Mouse (Mus musculus): ENCODE data around the gene Ddx5.
A peak's percentile ranks its signal among the peaks of the same experiment; 100 is the strongest.
"Not testable (repeated sequence)": the region's sequence is repeated elsewhere in the genome, so short reads cannot be mapped to it uniquely, and the experiment has no call there.

Gene Ddx5

DNA sequence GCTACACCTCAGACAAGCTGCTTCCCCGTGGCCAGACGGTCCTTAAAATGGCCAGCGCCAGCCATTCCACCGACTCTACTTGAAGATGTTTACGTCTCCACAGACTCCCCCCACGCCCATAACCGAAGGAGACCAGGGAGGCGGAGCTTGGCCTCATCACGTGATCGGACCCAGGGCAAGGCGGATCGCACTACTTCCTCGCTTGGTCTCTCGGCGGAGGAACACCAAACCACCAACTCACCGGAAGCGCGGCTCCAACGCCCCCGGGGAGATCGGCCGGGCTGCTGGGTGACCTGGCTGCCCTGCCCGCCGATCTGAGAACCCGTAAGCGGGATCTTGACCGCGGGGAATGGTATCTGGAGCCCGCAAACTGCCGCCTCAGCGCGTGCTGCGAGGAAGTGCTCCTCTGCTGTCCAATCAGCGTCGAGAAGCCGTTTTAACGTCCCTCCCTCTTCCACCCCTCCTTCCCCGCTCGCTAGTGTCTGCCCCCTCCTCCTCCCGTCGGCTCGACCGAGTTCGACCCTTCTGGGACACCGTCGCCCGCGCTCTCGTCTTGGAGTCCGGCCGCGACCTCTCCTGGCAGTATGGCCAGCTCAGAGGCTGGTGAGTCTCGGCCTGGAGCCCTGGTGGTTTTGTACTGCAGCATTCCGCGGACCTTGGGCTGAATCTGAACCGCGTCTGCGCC is at the start of gene Ddx5, which contains the start of gene Cep95:
Gene Ddx5 (minus strand): TSS at position 411 of the 685 bp plus-strand sequence.
Gene Cep95 (plus strand): TSS at position 478 of the 685 bp plus-strand sequence.
- peak; percentile 84 for DNase-seq (ENCODE audit: low spot score)

DNA sequence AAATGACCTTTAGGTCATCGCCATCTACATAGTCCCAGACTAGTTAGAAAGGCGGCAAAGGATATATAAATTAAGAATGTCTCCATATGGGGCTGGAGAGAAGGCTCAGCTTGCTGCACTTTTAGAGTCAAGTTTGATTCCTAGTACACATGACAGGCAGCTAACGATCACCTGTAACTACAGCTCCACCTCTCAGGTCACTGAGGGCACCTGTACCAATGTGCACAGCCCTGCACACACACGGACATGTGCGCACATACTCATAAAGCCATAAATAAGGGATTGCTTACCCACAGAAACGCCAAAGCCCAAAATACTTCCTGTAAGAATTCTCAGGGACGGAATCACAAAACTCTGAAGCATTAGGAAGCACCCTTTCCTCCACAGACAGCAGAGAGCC is 39.1 kb upstream of the Ddx5 start:
- DNase-seq (ENCODE audit: low spot score): no peak

DNA sequence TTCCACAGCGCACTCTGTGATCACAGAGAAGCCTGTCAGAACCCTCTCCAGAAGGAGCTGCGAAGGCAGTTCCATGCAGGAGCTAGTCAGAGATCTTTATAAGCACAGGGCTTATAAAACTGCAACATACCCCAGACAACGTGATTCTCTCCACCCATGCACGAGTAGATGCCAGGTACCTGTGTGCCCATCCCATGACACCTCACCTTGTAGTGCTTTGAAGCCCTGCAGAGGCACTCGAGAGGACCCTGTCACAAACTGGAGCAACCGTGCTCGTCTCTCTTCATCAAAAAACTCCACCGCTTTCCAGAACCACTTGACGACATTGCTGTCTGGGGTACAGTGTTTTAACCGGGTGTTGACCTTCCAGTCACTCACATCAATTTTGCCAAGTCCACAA is 35.4 kb upstream of the Ddx5 start:
- no peak for DNase-seq (ENCODE audit: low spot score)

DNA sequence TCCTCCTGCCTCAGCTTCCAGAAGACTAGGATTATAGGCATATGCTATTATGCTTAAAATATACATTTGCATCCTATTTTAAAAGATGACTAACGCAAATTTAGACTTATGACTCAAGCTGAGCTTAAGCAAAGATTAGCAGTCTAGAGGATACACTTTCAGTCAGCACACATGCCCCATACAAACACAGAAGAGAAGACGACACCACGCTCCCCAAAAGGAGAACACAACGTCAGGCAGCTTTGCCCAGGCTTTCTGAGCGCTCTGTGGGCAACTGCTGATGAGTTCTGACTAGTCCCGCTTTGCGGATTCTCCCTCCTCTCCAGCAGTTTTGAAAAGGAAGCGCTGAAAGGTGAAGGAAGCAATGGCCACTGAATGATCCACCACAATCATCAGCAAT is 34.8 kb upstream of the Ddx5 start:
- no peak for DNase-seq (ENCODE audit: low spot score)

DNA sequence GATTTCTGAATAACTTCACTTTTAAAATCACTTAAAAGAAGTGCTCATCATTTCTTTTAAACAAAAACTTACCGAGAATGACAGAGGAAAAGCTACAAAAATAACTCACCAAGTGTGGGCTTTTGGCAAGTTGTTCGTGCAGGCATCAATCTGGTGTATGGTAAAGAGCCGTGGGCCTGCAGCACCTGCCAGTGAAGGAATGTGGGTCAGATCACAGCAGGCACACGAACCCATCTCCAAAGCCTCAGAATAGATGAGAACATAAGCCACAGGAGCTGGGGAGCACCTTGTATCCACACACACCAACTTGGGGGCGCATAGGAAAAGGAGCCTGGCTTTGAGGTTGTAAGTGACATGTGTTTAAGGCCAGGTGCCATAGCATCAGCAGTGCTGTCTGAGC is 33.9 kb upstream of the Ddx5 start:
- no peak for DNase-seq (ENCODE audit: low spot score)

DNA sequence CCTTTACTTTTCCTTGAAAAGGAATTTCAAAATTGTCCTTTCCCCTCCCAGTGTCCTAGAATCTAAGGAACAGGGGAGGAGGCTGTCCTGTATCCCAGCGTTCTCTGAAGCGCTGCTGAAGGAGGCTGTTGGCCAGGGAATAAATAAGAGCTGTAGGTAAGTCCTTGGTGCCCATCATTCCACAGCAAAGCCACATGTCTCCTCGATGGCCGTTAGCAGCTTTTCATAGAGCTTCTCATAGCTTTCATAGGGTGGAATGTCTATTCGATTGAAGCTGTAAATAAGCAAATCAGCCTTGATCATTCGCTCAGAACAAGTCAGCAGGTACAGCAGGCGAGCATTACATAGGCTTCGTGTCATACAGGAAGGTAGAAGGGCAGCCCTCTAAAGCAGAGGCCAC is 33.5 kb upstream of the Ddx5 start:
- no peak for DNase-seq (ENCODE audit: low spot score)

GRCm38 (mm10) chr11:106821397-106821796 is 32.4 kb upstream of the Ddx5 start:
- DNase-seq (ENCODE audit: low spot score): no peak

DNA sequence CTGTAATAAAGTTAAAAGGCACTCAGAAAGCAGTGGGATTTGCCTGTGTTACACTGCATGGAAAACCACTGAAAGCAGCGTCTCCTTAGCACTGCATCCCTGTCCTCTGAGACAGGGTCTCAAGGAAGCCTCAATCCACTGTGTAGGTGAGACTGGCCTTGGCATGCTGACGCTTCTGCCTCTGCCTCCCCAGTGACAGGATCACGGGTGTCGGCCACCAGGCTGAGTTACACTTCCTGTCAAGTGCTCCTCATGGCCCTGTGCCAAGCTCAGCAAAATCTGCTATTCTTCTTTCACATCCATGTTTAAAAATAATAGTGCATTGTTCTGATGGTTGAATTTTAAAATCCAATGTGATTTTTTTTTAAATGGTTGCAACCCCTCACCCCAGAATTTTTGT is 32.0 kb upstream of the Ddx5 start:
- DNase-seq (ENCODE audit: low spot score): no peak

- no peak for DNase-seq (ENCODE audit: low spot score)
These were observed 31.3 kb upstream of the Ddx5 start for GRCm38 (mm10) chr11:106820252-106820651.

GRCm38 (mm10) chr11:106819595-106819994 is 30.6 kb upstream of the Ddx5 start:
- DNase-seq (ENCODE audit: low spot score): no peak

- DNase-seq (ENCODE audit: low spot score): no peak
These were observed 29.4 kb upstream of the Ddx5 start for GRCm38 (mm10) chr11:106818341-106818740.

DNA sequence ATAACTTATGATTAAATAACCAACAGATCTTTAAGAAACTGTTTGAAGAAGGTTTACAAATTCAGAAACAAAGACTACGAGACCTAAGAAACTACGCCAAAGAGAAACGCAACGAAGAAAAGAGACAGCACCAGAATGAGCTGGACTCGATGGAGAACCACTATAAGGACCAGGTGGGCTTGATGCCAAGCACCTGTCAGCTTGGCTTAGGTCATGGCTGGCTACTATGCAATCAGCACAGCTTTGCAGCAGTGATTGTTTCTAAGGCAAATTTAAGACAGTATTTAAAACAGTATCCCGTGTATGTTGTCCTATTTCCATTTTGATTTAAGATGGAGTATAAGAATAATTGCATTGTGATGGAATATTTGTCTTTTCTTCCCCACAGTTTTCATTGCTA is 28.8 kb upstream of the Ddx5 start:
- no peak for DNase-seq (ENCODE audit: low spot score)

DNA sequence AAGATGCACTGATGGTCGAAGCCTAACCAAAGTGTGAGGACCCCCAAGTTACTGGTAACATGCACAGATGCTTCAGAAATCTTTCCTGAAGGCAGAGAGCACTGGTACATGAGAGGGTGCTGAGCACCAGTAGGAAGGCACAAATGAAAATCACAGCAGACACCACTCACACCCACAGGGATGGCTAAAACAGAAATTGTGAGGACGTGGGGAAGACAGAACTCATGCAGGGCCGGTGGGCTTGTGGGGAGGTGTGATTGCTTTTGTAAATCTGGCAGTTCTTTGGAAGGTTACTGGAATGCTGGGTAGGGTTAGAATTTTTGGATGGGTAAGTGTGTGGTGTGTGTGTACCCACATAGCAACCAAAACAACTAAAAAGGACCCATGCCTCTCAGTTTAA is 28.2 kb upstream of the Ddx5 start:
- DNase-seq (ENCODE audit: low spot score): no peak

- DNase-seq (ENCODE audit: low spot score): no peak
These were observed 27.3 kb upstream of the Ddx5 start for GRCm38 (mm10) chr11:106816316-106816715.

DNA sequence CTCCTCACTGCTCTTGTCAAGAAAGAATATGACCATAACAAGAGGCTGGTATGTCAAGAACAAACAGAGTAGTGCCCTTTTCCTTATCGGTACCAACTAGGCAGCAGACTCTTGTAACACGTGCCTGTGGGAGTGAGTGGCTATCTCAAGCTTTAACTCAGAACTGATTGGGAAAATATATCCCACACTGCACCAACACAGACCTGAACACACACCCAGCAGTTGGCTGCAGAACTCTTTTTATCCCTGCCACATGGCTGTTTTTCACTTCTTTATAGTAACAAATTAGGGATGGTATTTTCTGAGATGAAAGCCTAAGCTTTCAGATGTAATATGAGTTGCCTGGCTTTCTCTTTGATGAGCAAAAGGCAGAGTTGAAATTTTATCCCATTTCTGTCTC is 26.8 kb upstream of the Ddx5 start:
- DNase-seq (ENCODE audit: low spot score): no peak

DNA sequence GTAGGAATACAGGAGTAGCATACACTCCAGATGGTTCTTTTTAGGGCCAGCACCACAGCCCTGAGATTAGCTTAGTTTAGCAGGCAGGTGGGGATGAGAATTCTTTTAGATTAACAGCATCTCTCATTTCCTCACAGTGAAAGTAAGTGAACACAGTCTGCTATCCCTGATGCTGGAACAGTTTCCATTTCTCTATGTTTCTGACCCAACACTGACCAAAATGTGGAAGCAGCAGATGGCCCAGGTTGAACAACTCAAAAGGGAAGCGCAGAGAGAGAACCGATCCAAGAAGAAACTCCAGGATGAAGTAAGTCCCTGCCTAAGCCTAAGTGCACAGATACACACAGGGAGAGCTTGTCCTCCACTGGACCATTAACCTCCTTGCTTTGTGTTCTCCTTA is 26.3 kb upstream of the Ddx5 start:
- no peak for DNase-seq (ENCODE audit: low spot score)

GRCm38 (mm10) chr11:106814601-106815320 is 25.8 kb upstream of the Ddx5 start:
- no peak for DNase-seq (ENCODE audit: low spot score)

DNA sequence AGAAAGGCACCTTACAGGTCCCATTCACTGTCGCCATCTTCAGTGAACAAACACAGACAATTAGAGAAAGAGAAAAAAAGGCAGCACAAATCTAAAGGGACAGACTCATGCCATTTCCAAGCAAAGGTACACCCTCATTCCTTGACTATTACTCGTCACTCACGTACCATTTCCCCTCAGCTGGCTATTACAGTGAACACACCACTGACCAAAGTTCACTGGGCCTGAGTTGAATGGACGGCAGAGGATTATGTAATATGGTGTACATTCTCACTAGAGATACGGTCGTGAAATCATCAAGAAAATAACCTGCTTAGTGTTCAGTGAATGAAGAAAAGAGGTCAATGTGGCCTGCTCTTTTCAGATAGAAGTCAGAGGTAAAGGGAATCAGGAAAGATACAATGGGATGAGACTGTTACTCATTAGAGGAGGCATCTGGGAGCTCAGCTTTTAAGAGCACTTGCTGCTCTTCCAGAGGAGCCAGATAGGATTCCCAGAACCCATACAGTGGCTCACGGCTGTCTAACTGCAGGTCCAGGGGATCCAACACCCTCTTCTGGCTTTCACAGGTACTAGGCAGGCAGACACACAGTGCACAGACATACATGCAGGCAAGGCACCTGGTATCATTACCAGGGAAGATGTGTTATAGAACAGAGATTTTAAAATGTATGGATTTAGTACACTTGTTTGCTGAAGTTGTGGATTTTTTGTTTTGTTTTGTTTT is 23.6 kb upstream of the Ddx5 start:
- no peak for DNase-seq (ENCODE audit: low spot score)

DNA sequence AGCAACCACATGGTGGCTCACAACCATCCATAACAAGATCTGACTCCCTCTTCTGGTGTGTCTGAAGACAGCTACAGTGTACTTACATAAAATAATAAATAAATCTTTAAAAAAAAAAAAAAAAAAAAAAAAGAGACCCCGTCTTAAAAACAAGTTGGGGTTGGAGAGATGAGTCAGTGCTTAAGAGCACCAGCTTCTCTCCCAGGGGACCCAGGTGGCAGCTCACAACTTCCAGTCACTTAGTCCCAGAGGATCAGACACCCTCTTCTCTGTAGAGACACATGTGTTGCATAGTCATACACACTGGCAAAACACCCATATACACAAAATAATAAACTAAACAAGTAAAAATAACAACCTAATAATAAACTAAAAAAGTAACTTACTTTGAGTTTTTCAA is 18.5 kb upstream of the Ddx5 start:
- DNase-seq (ENCODE audit: low spot score): not testable (repeated sequence)

GRCm38 (mm10) chr11:106802069-106802627 is 13.2 kb upstream of the Ddx5 start:
- no peak for DNase-seq (ENCODE audit: low spot score)

- DNase-seq (ENCODE audit: low spot score): no peak
These were observed 6.7 kb upstream of the Ddx5 start for GRCm38 (mm10) chr11:106795679-106796078.

DNA sequence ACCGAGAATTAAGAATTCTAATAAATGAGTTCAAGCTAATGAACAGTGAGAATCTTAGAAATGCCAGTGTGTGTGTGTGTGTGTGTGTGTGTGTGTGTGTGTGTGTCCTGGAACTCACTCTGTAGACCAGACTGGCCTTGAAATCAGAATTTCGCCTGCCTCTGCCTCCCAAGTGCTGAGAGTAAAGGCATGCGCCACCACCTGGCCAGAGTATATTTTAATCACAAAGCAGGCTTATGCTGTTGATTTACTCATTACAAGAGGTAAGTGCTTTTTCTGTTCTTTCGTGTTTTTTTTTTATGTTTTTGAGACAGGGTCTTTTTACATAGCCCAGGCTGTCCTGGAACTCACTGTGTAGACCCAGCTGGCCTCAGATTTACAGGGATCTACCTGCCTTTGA is 4.9 kb upstream of the Ddx5 start:
- DNase-seq (ENCODE audit: low spot score): no peak

DNA sequence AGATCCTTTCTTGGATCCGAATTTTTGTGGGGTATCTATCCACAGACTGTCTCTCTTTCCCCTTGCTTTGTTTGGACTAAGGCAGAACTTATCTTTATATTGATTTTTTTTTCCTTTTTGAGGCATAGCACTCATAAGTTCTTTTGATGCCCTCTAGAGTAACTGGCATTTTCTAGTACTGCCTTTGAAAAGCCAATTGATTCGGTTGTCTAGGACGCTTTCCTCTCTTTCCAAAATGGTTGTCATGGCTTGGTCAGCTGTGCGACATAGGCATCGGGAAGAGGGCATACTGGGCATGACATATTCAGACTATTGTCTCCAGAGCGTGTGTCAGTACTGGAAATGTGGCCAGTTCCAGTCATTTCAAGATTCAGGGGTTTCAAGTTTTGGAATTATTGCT is 664 bp upstream of the Ddx5 start:
- no peak for DNase-seq (ENCODE audit: low spot score)

Data from urinary bladder, postnatal 10 days (tissue).